Mouse (Mus musculus) brain, embryonic 14.5 days (tissue): ENCODE results near the gene Nhej1.
A peak's percentile ranks its signal among the peaks of the same experiment; 100 is the strongest.

Source experiments
- CTCF ChIP-seq: fragments of 200-500 bp; IDR thresholded peaks from 2 replicates; pipeline ENCODE4 v1.5.1; 2012; ENCODE audit warnings: inconsistent platforms, mild to moderate bottlenecking, moderate library complexity, borderline replicate concordance; ENCODE audit not compliant: insufficient read depth, insufficient read length; ENCODE audit errors: extremely low read depth
- POLR2A ChIP-seq: fragments of 200-500 bp; IDR thresholded peaks from 2 replicates; pipeline ENCODE4 v1.6.1; 2012; ENCODE audit warnings: mild to moderate bottlenecking, inconsistent platforms, borderline replicate concordance; ENCODE audit not compliant: poor library complexity, insufficient read depth, insufficient read length, severe bottlenecking; ENCODE audit errors: extremely low read depth

GRCm38 (mm10) chr1:75124346-75125321 is at the start of gene Nhej1:
- peak; percentile 83 for TF ChIP-seq CTCF
- peak; percentile 14; the same call in 1 of the 2 replicates for TF ChIP-seq POLR2A
